Mouse (Mus musculus) midbrain, embryonic 15.5 days (tissue): ENCODE results near the gene H2-T24. TPM values are rescaled to one million over a fixed set of nuclear protein-coding genes. Genes with fewer than 3 reads are reported as not detected.
"Not testable (repeated sequence)": the region's sequence is repeated elsewhere in the genome, so short reads cannot be mapped to it uniquely, and the experiment has no call there.

ENCODE experiments used
- ATAC-seq: fragments of 200-750 bp; cut with Nextera tagmentation; replicated peaks from 2 replicates; pipeline ENCODE4 v1.8.0; 2017; ENCODE audit warnings: moderate TSS enrichment
- H3K27ac ChIP-seq: fragments of 300-500 bp; sonication (generic); 2 replicates; pipeline ENCODE4 v1.5.1; 2015; ENCODE audit warnings: mild to moderate bottlenecking, inconsistent platforms
- H3K27me3 ChIP-seq: fragments of 300-500 bp; sonication (generic); replicated peaks from 2 replicates; pipeline ENCODE4 v1.6.1; 2015; ENCODE audit warnings: inconsistent platforms
- H3K36me3 ChIP-seq: fragments of 300-500 bp; sonication (generic); replicated peaks from 2 replicates; pipeline ENCODE4 v1.6.1; 2015; ENCODE audit warnings: inconsistent platforms
- H3K4me1 ChIP-seq: fragments of 300-500 bp; sonication (generic); 2 replicates; pipeline ENCODE4 v1.6.1; 2015; ENCODE audit warnings: inconsistent platforms
- H3K4me2 ChIP-seq: fragments of 300-500 bp; sonication (generic); 2 replicates; pipeline ENCODE4 v1.6.1; 2015; ENCODE audit warnings: inconsistent platforms, mild to moderate bottlenecking, moderate library complexity
- H3K4me3 ChIP-seq: fragments of 300-500 bp; sonication (generic); 2 replicates; pipeline ENCODE4 v1.5.1; 2015; ENCODE audit warnings: mild to moderate bottlenecking, inconsistent platforms
- H3K9ac ChIP-seq: fragments of 300-500 bp; sonication (generic); 2 replicates; pipeline ENCODE4 v1.6.1; 2015; ENCODE audit warnings: mild to moderate bottlenecking, inconsistent platforms
- H3K9me3 ChIP-seq: fragments of 300-500 bp; sonication (generic); 2 replicates; pipeline ENCODE4 v1.6.1; 2016; ENCODE audit warnings: inconsistent platforms
- WGBS: fragments of 180-500 bp; shearing (Covaris S2); methylation state at CpG from one replicate; pipeline ENCODE4 v1.1.7; 2015; ENCODE audit warnings: mixed read lengths; 5-methylcytosine and 5-hydroxymethylcytosine counted together
- polyA plus RNA-seq: library from polyadenylated mRNA; unstranded; fragments of >200 nt; fragmentation: Nextera tagmentation; extraction: Ambion mirVana; gene quantifications from 2 replicates; pipeline ENCODE4 v1.2.1, GENCODE M21; 2015

The H2-T24 gene
- polyA plus RNA-seq, 1 experiment from 2014 or later: 10.0 TPM

- Histone ChIP-seq H3K27ac (no peak overlapping the region), H3K4me1 (no peaks in the 10 kb centered on the region), H3K9me3 (no peaks in the 10 kb centered on the region), H3K9ac (no peak overlapping the region), H3K27me3 (no peaks in the 10 kb centered on the region), H3K36me3 (peaks cover 6% of the 10 kb centered on the region; the same call in 1 of the 2 replicates), H3K4me3 (no peak overlapping the region), H3K4me2 (no peak overlapping the region)
- ATAC-seq: no peak
- 81% methylated on average over 3 of the region's 3 CpGs for WGBS
Observed at GRCm38 (mm10) chr17:36019519-36019918, 841 bp downstream of the H2-T24 start.

GRCm38 (mm10) chr17:36018979-36019378, 1.4 kb downstream of the H2-T24 start:
- Histone ChIP-seq H3K4me1 (no peaks in the 10 kb centered on the region), H3K27me3 (no peaks in the 10 kb centered on the region), H3K27ac (no peak overlapping the region), H3K36me3 (peaks cover 11% of the 10 kb centered on the region; the same call in 1 of the 2 replicates), H3K4me3 (no peak overlapping the region), H3K9me3 (no peaks in the 10 kb centered on the region), H3K4me2 (no peak overlapping the region), H3K9ac (no peak overlapping the region)
- WGBS: 76% methylated on average over 2 of the region's 2 CpGs
- no peak for ATAC-seq

GRCm38 (mm10) chr17:36017046-36017445, 3.3 kb downstream of the H2-T24 start:
- Histone ChIP-seq H3K27me3 (no peaks in the 10 kb centered on the region), H3K27ac (no peak overlapping the region), H3K4me2 (no peak overlapping the region), H3K4me3 (no peak overlapping the region), H3K9me3 (no peaks in the 10 kb centered on the region), H3K9ac (no peak overlapping the region), H3K36me3 (peaks cover 11% of the 10 kb centered on the region; the same call in 1 of the 2 replicates), H3K4me1 (no peaks in the 10 kb centered on the region)
- WGBS: 98% methylated on average over 5 of the region's 5 CpGs
- no peak for ATAC-seq

GRCm38 (mm10) chr17:36014977-36015376, 5.4 kb downstream of the H2-T24 start:
- Histone ChIP-seq H3K4me2 (no peak overlapping the region), H3K9me3 (no peaks in the 10 kb centered on the region), H3K4me1 (no peaks in the 10 kb centered on the region), H3K36me3 (peaks cover 11% of the 10 kb centered on the region; the same call in 1 of the 2 replicates), H3K27ac (no peak overlapping the region), H3K9ac (no peak overlapping the region), H3K27me3 (no peaks in the 10 kb centered on the region), H3K4me3 (no peak overlapping the region)
- WGBS: 96% methylated on average over 5 of the region's 5 CpGs
- no peak for ATAC-seq

GRCm38 (mm10) chr17:36004409-36004808, 16.0 kb downstream of the H2-T24 start:
- not testable (repeated sequence) for H3K9me3 ChIP-seq, ATAC-seq, H3K27ac ChIP-seq, H3K36me3 ChIP-seq, H3K9ac ChIP-seq, H3K4me2 ChIP-seq, H3K4me1 ChIP-seq, H3K4me3 ChIP-seq, H3K27me3 ChIP-seq
- WGBS: 94% methylated on average over 7 of the region's 7 CpGs

GRCm38 (mm10) chr17:36003331-36003730, 17.0 kb downstream of the H2-T24 start:
- Histone ChIP-seq H3K27ac (no peak overlapping the region), H3K27me3 (no peaks in the 10 kb centered on the region), H3K9ac (no peak overlapping the region), H3K36me3 (no peaks in the 10 kb centered on the region), H3K4me3 (no peak overlapping the region), H3K4me1 (0 out of 2 replicates have a peak, but pooled peaks cover 1% of the 10 kb centered on the region), H3K4me2 (no peak overlapping the region), H3K9me3 (no peaks in the 10 kb centered on the region)
- 93% methylated on average over 7 of the region's 7 CpGs for WGBS
- ATAC-seq: no peak

- Histone ChIP-seq H3K9ac (no peak overlapping the region), H3K9me3 (no peaks in the 10 kb centered on the region), H3K4me3 (no peak overlapping the region), H3K36me3 (no peaks in the 10 kb centered on the region), H3K4me1 (peaks cover 12% of the 10 kb centered on the region), H3K27ac (no peak overlapping the region), H3K4me2 (no peak overlapping the region), H3K27me3 (no peaks in the 10 kb centered on the region)
- 97% methylated on average over 6 of the region's 6 CpGs for WGBS
- no peak for ATAC-seq
Observed at GRCm38 (mm10) chr17:36001966-36002365, 18.4 kb downstream of the H2-T24 start.

- Histone ChIP-seq H3K9ac (no peak overlapping the region), H3K4me3 (no peak overlapping the region), H3K27me3 (no peaks in the 10 kb centered on the region), H3K9me3 (no peaks in the 10 kb centered on the region), H3K36me3 (no peaks in the 10 kb centered on the region), H3K4me1 (peaks cover 14% of the 10 kb centered on the region), H3K27ac (no peak overlapping the region), H3K4me2 (no peak overlapping the region)
- 96% methylated on average over 12 of the region's 12 CpGs for WGBS
- ATAC-seq: no peak
Observed at GRCm38 (mm10) chr17:36001121-36001897, 19.1 kb downstream of the H2-T24 start.

- no peaks in the 10 kb centered on the region for H3K9me3 ChIP-seq
- no peak overlapping the region for H3K9ac ChIP-seq
- H3K4me1 ChIP-seq: peaks cover 22% of the 10 kb centered on the region
- no peak for ATAC-seq
- no peak overlapping the region for H3K4me2 ChIP-seq
- WGBS: 95% methylated on average over 4 of the region's 4 CpGs
- H3K27ac ChIP-seq: no peak overlapping the region
- no peaks in the 10 kb centered on the region for H3K36me3 ChIP-seq
- no peak overlapping the region for H3K4me3 ChIP-seq
- H3K27me3 ChIP-seq: no peaks in the 10 kb centered on the region
Observed at GRCm38 (mm10) chr17:36000349-36000748, 20.0 kb downstream of the H2-T24 start.

- H3K36me3 ChIP-seq: no peaks in the 10 kb centered on the region
- no peak overlapping the region for H3K4me3 ChIP-seq
- peaks cover 24% of the 10 kb centered on the region for H3K4me1 ChIP-seq
- no peaks in the 10 kb centered on the region for H3K27me3 ChIP-seq
- no peak overlapping the region for H3K27ac ChIP-seq
- H3K9ac ChIP-seq: no peak overlapping the region
- H3K9me3 ChIP-seq: no peaks in the 10 kb centered on the region
- 90% methylated on average over 7 of the region's 7 CpGs for WGBS
- no peak overlapping the region for H3K4me2 ChIP-seq
- ATAC-seq: no peak
Observed at GRCm38 (mm10) chr17:35999356-35999755, 21.0 kb downstream of the H2-T24 start.

- H3K4me2 ChIP-seq: no peak overlapping the region
- H3K9ac ChIP-seq: no peak overlapping the region
- no peaks in the 10 kb centered on the region for H3K9me3 ChIP-seq
- no peak overlapping the region for H3K4me3 ChIP-seq
- no peak for ATAC-seq
- 86% methylated on average over 6 of the region's 6 CpGs for WGBS
- H3K36me3 ChIP-seq: no peaks in the 10 kb centered on the region
- H3K27me3 ChIP-seq: no peaks in the 10 kb centered on the region
- H3K4me1 ChIP-seq: peaks cover 25% of the 10 kb centered on the region
- no peak overlapping the region for H3K27ac ChIP-seq
Observed at GRCm38 (mm10) chr17:35998545-35999305, 21.6 kb downstream of the H2-T24 start.

GRCm38 (mm10) chr17:35997713-35998510, 22.4 kb downstream of the H2-T24 start:
- no peaks in the 10 kb centered on the region for H3K36me3 ChIP-seq
- peak overlapping the region; percentile 20; the same call in 1 of the 2 replicates for H3K9ac ChIP-seq
- peaks cover 28% of the 10 kb centered on the region for H3K4me1 ChIP-seq
- no peaks in the 10 kb centered on the region for H3K27me3 ChIP-seq
- no peak for ATAC-seq
- no peak overlapping the region for H3K27ac ChIP-seq
- H3K9me3 ChIP-seq: no peaks in the 10 kb centered on the region
- no peak overlapping the region for H3K4me3 ChIP-seq
- WGBS: 48% methylated on average over 12 of the region's 12 CpGs
- 0 out of 2 replicates have a peak overlapping the region, but pooled peaks have one; percentile 6 for H3K4me2 ChIP-seq
